Mouse (Mus musculus): ENCODE measurements around the gene Aurkb.
A peak's percentile ranks its signal among the peaks of the same experiment; 100 is the strongest.

Gene Aurkb

GRCm38 (mm10) chr11:69064259-69065133, 19.0 kb downstream of the Aurkb start:
- DNase-seq (ENCODE audit: low spot score in 2 of 2) = no peak

GRCm38 (mm10) chr11:69065394-69065925, 20.0 kb downstream of the Aurkb start:
- no peak for DNase-seq (ENCODE audit: low spot score in 2 of 2)

GRCm38 (mm10) chr11:69066163-69066861, 20.9 kb downstream of the Aurkb start:
- DNase-seq (ENCODE audit: low spot score in 2 of 2) = no peak

GRCm38 (mm10) chr11:69066956-69067355, 21.5 kb downstream of the Aurkb start:
- peak; percentile 83 to 88 for DNase-seq (ENCODE audit: low spot score in 2 of 2)

GRCm38 (mm10) chr11:69067601-69068000, 22.2 kb downstream of the Aurkb start:
- peak in 1 of 2 experiments; percentile 35 for DNase-seq (ENCODE audit: low spot score in 2 of 2)

- no peak for DNase-seq (ENCODE audit: low spot score in 2 of 2)
These were observed 24.6 kb downstream of the Aurkb start for GRCm38 (mm10) chr11:69070093-69070492.

GRCm38 (mm10) chr11:69070590-69071222, 25.3 kb downstream of the Aurkb start, which contains the start of gene Tmem107:
Gene Tmem107 (plus strand): TSS chr11:69070806.
- DNase-seq (ENCODE audit: low spot score in 2 of 2) = peak; percentile 87 to 92

- DNase-seq (ENCODE audit: low spot score in 2 of 2) = no peak
These were observed 25.8 kb downstream of the Aurkb start for GRCm38 (mm10) chr11:69071262-69071661.

- no peak for DNase-seq (ENCODE audit: low spot score in 2 of 2)
These were observed 26.8 kb downstream of the Aurkb start for GRCm38 (mm10) chr11:69072234-69072633.

- DNase-seq (ENCODE audit: low spot score in 2 of 2) = no peak
These were observed 27.2 kb downstream of the Aurkb start for GRCm38 (mm10) chr11:69072666-69073064.

- DNase-seq (ENCODE audit: low spot score in 2 of 2) = peak; percentile 74 to 81
These were observed 27.8 kb downstream of the Aurkb start for GRCm38 (mm10) chr11:69073065-69073888.

- DNase-seq (ENCODE audit: low spot score in 2 of 2) = no peak
These were observed 28.7 kb downstream of the Aurkb start for GRCm38 (mm10) chr11:69073951-69074775.

GRCm38 (mm10) chr11:69074776-69075069, 29.3 kb downstream of the Aurkb start:
- DNase-seq (ENCODE audit: low spot score in 2 of 2) = no peak

- DNase-seq (ENCODE audit: low spot score in 2 of 2) = no peak
These were observed 30.5 kb downstream of the Aurkb start for GRCm38 (mm10) chr11:69075764-69076479.

- DNase-seq (ENCODE audit: low spot score in 2 of 2) = no peak
These were observed 31.1 kb downstream of the Aurkb start for GRCm38 (mm10) chr11:69076572-69076971.

GRCm38 (mm10) chr11:69077316-69077715, 31.9 kb downstream of the Aurkb start:
- no peak for DNase-seq (ENCODE audit: low spot score in 2 of 2)

GRCm38 (mm10) chr11:69078041-69078440, 32.6 kb downstream of the Aurkb start:
- no peak for DNase-seq (ENCODE audit: low spot score in 2 of 2)

- no peak for DNase-seq (ENCODE audit: low spot score in 2 of 2)
These were observed 33.5 kb downstream of the Aurkb start for GRCm38 (mm10) chr11:69078805-69079438.
